Mouse (Mus musculus): ENCODE results near the gene Nipa1. TPM values are rescaled to one million over a fixed set of nuclear protein-coding genes. Genes with fewer than 3 reads are reported as not detected.
"Not testable (repeated sequence)": the region's sequence is repeated elsewhere in the genome, so short reads cannot be mapped to it uniquely, and the experiment has no call there.

The Nipa1 gene
- total RNA-seq (2021), result 1 to 10 TPM; 9.3 to 9.5 TPM
- long read RNA-seq, experiment 1, transcript Nipa1-201 (5 exons, 3,183 nt), result major isoform, 8 of 9 reads
- long read RNA-seq, experiment 1, partial matches to known transcripts, result 0 of 9 reads
- long read RNA-seq, experiment 1, other reads (novel, unspliced or antisense), result 1 of 9 reads
- long read RNA-seq, experiment 2, transcript Nipa1-201 (5 exons, 3,183 nt), result major isoform, 11 of 14 reads
- long read RNA-seq, experiment 2, partial matches to known transcripts, result 0 of 14 reads
- long read RNA-seq, experiment 2, other reads (novel, unspliced or antisense), result 3 of 14 reads

DNA sequence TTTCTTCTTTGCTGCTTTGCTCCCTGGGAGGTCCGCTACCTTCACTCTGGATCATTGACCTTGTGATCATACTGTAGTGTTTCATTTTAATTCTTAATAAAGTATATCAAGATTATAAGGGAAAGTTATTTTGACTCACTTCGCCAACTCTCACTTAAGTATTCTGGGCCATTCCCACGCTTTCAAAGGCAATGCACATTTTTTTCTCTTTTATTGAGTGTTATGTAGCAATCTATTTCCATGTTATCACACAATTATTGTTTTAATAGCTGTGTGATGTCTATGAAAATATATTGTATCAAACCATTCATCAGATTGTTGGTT, at the start of gene Nipa1:
TSS of gene Nipa1 (minus strand) at position 25 of the 324 bp plus-strand sequence.
- DNase-seq (ENCODE audit: low spot score in 2 of 2), result no peak

GRCm38 (mm10) chr7:56066634-56067033, 46.9 kb upstream of the Nipa1 start:
- DNase-seq (ENCODE audit: low spot score in 2 of 2), result no peak

DNA sequence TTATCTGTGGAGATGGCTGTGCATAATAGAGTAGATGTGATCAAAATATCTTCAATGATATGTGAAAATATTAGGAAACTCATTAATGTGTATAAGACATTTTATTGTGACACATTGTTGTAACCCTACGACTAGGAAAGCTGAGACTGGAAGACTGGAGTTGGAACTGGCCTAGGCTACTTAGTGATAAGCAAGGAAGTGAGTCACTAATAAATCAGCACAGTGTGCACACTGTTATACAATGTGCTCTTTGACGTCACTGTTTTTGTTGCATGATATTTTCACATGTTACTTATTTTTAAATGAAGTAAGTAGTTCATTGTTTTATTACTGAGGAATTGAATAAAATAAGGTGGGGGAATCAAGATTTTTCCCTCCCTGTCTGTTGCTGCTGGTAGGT, 46.4 kb upstream of the Nipa1 start:
- no peak for DNase-seq (ENCODE audit: low spot score in 2 of 2)

GRCm38 (mm10) chr7:56064876-56065275, 45.1 kb upstream of the Nipa1 start:
- DNase-seq (ENCODE audit: low spot score in 2 of 2), result peak in 1 of 2 experiments; percentile 14

DNA sequence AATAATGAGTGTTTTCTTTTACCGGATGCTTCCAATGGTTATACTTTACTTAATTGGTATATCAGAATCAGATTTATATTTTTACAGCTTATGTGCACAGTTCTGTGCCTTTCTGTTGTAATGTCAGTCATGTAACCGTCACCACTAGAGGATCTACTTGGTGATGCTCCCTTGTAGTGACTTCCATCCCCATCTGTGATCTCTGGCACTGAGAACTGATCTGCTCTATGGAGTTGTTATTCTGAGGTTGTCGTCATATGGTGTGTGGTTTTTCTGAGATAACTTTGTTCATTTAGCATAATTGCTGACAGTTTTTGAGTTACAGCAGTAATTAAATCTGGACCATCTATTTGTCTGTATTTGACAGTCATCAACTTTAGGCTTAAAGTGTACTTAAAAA, 35.6 kb upstream of the Nipa1 start:
- DNase-seq (ENCODE audit: low spot score in 2 of 2), result no peak

GRCm38 (mm10) chr7:56052996-56053395, 33.2 kb upstream of the Nipa1 start:
- no peak for DNase-seq (ENCODE audit: low spot score in 2 of 2)

DNA sequence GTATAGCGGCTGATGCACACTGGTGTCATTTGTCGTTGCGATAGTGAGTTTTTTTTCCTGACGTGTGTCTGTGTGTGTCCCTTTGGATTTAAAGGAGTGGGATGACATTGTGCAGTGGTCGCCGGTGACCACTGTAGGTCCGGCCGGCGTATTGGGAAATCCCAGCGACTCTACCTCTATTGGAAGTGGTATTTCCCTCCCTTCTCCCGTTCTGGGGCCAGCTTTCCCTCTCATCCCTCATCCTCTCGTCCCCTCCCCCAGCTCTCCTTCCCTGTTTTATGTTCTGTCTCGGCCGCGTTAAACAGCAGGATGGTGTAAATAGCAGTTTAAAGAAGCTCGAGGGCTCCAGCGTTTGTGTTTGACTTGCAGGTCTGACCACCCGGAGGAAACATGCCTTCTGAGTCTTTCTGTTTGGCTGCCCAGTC, 30.7 kb upstream of the Nipa1 start:
- DNase-seq (ENCODE audit: low spot score in 2 of 2), result peak in 1 of 2 experiments; percentile 21

- peak; percentile 94 to 95 for DNase-seq (ENCODE audit: low spot score in 2 of 2)
These were observed 30.1 kb upstream of the Nipa1 start, which contains the start of gene Herc2 for GRCm38 (mm10) chr7:56049831-56050321. Herc2 (plus strand) TSS chr7:56050196.

GRCm38 (mm10) chr7:56047178-56047577, 27.4 kb upstream of the Nipa1 start:
- DNase-seq (ENCODE audit: low spot score in 2 of 2), result no peak

GRCm38 (mm10) chr7:56044267-56044629, 24.5 kb upstream of the Nipa1 start:
- no peak for DNase-seq (ENCODE audit: low spot score in 2 of 2)

- no peak for DNase-seq (ENCODE audit: low spot score in 2 of 2)
These were observed 24.0 kb upstream of the Nipa1 start for GRCm38 (mm10) chr7:56043577-56044266.

DNA sequence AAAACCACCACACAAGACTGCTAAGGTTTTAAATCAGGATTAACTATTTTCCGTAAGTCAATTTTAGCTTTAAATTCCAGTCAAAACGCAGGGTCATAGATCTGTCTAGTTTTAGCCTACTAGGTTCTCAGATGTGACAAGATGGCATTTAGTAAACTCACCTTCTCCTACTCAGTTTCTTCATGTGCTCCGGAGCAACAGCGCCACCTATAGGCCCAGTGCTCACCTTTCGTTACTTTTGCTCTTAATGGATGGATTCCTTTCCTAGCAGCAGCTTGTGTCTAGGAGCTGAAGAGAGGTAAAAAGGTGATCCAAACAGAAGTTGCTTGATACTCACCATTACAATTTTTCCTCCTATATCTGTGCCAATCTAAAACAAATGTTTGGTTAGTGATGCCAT, 22.6 kb upstream of the Nipa1 start:
- peak; percentile 37 to 55 for DNase-seq (ENCODE audit: low spot score in 2 of 2)

DNA sequence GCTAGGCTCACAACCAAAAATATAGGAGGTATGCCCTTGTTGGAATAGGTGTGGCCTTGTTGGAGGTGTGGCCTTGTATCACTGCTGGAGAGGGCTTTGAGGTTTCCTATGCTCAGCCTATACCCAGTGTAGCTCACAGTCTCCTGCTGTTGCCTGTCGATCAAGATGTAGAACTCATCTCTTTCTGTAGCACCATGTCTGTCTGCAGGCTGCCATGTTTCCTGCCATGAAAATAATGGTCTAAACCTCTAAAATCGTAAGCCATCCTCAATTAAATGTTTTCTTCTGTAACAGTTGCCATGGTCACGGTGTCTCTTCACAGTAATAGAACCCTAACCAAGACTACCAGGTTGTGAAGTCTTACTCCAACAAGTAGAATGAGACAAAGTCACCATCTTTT, 3.8 kb upstream of the Nipa1 start:
- no peak for DNase-seq (ENCODE audit: low spot score in 2 of 2)

- peak; percentile 35 to 42 for DNase-seq (ENCODE audit: low spot score in 2 of 2)
These were observed 503 bp downstream of the Nipa1 start for GRCm38 (mm10) chr7:56018972-56019929.

- DNase-seq (ENCODE audit: low spot score in 2 of 2), result no peak
These were observed 1.2 kb downstream of the Nipa1 start for GRCm38 (mm10) chr7:56018446-56018971.

GRCm38 (mm10) chr7:56017761-56018160, 2.0 kb downstream of the Nipa1 start:
- no peak for DNase-seq (ENCODE audit: low spot score in 2 of 2)

DNA sequence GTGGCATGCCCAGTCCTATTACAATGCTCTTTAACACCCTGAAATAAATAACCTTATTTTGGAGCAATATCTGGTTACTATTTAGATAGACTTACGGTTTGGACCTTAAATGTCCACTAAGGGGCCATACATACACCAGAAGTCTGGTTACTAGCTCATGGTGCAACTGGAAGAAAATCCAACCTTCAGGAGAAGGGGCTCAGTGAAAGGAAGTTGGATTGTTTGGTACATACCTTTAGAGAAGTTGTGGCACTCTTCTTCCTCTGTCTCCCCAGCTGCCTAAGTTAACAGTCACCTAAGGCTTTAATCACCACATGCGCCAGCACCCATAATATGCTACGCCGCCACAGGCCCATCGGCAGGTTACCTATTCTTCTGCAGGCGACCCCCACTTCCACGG, 3.9 kb downstream of the Nipa1 start:
- no peak for DNase-seq (ENCODE audit: low spot score in 2 of 2)

DNA sequence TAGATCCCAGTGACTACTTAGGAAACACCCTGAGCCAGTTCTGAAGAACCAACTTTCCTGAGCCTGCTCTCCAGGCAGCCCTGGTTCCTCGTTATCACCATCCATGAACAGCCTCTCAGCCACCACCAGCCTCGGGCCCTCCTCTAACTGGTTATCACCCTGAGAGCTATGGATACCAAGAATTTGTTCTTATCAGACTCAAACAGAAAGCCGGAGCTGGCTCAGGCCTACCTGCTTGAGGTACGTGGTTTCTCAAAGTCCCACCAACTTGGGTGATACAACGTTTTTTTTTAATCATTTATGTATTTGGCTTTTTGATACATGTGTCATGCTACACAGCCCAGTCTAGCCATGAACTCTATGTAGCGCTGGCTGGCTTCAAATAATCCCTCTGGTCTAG, 4.6 kb downstream of the Nipa1 start:
- DNase-seq (ENCODE audit: low spot score in 2 of 2), result no peak

DNA sequence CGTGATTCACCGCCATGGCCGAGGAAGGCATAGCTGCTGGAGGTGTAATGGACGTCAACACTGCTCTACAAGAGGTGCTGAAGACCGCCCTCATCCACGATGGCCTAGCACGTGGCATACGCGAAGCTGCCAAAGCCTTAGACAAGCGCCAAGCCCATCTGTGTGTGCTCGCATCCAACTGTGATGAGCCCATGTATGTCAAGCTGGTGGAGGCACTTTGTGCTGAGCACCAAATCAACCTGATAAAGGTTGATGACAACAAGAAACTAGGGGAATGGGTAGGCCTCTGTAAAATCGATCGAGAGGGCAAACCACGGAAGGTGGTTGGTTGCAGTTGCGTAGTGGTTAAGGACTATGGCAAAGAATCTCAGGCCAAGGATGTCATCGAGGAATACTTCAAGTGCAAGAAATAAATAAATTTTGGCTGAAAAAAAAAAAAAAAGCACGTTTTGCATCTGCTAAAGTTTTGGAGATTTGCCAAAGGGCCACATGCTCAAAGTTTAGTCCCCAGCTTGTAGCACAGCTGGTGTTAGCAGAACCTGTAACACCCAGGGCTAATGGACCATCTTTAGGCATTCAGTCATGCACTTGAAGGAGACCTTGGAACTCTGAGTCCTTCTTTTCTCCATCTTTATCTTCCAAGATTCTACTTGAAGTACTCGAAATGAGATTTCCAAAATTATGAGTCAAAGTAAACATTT, 5.6 kb downstream of the Nipa1 start:
- DNase-seq (ENCODE audit: low spot score in 2 of 2), result not testable (repeated sequence)

DNA sequence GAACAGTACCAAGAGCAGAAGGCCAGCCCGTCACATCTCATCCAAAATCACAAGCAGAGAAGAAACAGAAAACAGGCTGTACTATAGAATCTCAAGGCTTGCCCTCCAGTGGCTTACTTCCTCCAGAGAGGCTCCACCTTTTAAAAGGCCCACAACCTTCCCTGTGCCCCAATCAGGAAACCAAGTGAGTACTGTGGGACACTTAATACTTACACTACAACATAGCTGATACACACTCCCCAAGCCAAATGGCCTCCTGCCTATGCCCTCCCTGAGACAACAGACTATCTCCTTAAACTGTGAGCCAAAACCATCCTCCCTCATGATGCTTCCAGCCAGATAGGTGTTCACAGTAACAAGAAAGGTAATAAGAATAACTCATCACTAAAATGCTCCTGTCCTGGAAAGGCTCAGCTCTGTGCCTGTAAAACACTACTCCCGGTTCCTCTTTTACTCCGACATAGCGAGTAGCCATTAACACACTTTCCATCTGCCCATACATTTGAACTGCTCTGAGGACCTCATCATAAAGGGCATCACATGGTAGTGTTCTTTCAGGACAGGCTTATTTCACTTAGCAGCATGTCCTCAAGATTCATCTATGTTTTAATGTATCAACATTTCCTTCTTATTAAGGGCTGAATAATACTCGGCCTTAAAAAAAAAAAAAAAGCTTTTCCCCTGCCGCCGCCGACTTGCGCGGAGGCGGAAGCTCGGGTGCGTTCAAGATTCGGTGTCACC, 6.3 kb downstream of the Nipa1 start:
- DNase-seq (ENCODE audit: low spot score in 2 of 2), result no peak

Measured in adrenal gland, postnatal 4 days (tissue).